Mouse (Mus musculus): ENCODE measurements at regions not wholly inside any gene's neighbourhood (a gene's known extent, or its start where the extent isn't known, plus 50 kb on each side); places are given as distances from the start of the nearest gene placed in this dataset.

DNA sequence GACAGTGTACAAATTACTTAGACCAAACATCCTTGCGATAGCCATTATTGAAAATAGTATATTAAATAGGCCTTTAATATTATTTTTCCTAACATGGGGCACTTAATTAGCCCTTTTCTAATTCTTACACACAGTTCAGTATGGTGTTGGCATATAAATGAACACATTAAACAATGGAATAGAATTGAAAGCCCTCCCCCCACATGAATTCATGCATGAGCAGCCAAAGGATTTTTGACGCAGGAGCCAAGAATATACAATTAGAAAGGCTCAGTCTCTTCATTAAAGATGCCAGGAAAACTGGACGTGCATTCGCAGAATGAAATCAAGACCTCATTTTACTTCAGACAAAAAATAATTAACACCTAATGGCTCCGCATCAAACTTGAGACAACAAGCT, 172.9 kb upstream of the Phactr1 start:
- DNase-seq (ENCODE audit: low read depth, low spot score) = no peak

DNA sequence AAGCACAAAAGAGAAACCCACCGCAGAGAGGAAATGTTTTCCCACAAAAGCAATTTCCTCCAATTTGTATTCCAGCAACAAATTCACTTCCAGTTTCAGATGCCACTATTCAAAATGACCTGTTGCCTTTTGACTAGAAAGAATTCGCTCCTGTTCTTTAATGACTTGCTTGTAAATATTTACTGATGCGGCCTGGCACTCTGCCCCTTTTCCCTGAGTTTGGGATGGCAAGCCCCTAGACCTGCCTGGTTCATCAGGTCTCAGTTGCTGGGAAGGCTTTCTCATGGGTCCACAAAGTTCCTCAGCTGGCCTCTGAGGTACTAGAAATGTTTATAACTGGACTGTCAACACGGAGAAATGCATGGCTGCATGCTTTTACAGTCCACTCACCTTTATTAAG, 161.7 kb upstream of the Phactr1 start:
- DNase-seq (ENCODE audit: low read depth, low spot score) = no peak

DNA sequence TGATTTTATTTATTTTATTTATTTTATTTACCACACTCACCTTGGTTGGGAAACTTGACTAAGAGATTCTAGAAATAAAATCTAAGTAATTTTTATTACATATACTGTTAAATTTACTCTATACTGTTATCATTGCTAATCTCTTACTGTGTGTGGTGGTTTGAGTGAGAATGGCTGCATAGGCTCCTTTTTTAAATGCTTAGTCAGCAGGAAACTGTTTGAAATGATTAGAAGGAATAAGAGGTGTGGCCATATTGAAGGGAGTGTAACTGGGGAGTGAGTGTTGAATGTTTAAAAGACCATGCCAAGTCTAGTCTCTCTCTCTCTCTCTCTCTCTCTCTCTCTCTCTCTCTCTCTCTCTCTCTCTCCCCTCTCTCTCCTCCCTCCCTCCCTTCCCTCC, 157.9 kb upstream of the Phactr1 start:
- no peak for DNase-seq (ENCODE audit: low read depth, low spot score)

DNA sequence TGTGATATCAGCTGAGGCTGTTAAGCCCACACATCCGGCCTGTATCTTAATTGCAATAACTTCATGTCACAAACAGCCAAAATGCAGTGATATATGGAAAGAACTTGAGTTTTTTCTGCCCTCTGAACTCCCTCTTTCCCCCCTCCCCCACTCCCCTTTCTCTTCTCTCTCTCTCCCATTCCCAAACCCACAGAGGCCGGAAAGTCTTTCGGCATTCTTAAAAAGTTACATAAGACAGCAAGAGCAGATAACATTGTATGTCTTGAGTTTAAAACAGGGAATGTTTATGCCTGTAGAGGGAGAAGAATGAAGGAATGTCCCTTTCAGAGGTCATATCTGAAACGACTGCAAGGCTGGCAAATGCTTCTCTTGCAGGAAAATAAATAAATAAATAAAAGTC, 154.3 kb upstream of the Phactr1 start:
- DNase-seq (ENCODE audit: low read depth, low spot score) = no peak

DNA sequence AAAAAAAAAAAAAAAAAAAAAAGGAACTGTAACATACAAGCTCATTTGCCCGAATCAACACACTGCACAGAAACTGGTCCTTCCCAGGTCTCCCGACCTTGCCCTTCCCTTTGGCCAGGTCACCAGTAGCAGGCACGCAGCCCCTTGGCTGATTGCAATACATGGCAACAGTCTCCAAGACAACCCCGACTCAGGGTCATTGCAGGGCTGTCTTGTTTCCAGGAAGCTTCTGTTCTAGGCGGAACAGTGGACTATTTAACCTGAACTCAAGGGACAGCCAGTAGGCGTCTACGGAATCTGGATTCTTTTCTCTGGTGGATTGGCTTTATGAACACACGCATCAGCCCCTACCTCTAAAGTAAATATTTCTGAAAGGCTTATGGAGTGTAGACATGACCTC, 153.5 kb upstream of the Phactr1 start:
- DNase-seq (ENCODE audit: low read depth, low spot score) = no peak

DNA sequence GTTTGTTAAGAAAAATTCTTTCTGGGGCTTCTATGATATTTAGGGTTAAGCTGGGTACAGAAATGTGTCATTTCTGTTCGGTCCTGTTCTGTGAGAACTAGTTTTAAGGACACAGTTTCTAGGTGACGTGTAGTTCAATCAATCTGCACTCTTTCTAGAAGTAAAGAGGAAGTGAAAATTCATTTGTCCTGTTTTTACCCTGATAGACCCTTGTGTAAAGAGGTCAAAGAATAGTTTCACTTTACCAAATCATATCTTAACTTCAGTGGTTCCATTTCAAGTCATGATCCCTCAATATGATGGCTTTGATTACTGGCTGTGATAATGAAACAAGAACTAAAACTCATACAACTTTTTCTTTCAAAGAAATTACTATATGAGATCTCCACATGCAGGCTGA, 152.3 kb upstream of the Phactr1 start:
- DNase-seq (ENCODE audit: low read depth, low spot score) = no peak

- DNase-seq (ENCODE audit: low read depth, low spot score) = no peak
Measured at GRCm38 (mm10) chr13:42536501-42537210, 143.8 kb upstream of the Phactr1 start.

DNA sequence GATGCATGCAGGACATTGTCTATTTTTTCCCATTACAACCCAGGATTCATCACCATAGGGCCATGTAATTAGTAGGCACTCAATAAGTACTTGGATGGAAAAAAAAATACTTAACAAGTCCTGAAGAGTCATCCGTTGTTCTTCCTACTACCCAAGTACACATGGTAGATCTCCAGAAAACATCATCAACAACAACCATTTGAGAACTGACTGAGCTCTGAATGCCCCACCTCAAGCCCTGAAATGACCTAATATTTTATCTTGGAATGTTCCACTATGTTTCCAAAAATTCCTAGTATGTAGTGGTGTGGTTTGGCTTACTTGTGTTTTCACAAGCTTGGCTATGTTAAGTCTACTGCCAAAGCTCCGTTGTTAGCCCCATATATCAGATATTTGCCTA, 142.4 kb upstream of the Phactr1 start:
- DNase-seq (ENCODE audit: low read depth, low spot score) = no peak

- no peak for DNase-seq (ENCODE audit: low read depth, low spot score)
Measured at GRCm38 (mm10) chr13:42544536-42545094, 135.8 kb upstream of the Phactr1 start.

- DNase-seq (ENCODE audit: low read depth, low spot score) = no peak
Measured at GRCm38 (mm10) chr13:42546389-42546788, 134.0 kb upstream of the Phactr1 start.

GRCm38 (mm10) chr13:42546851-42547250, 133.6 kb upstream of the Phactr1 start:
- DNase-seq (ENCODE audit: low read depth, low spot score) = no peak

GRCm38 (mm10) chr13:42549021-42549559, 131.3 kb upstream of the Phactr1 start:
- no peak for DNase-seq (ENCODE audit: low read depth, low spot score)

GRCm38 (mm10) chr13:42554961-42555360, 125.5 kb upstream of the Phactr1 start:
- no peak for DNase-seq (ENCODE audit: low read depth, low spot score)

DNA sequence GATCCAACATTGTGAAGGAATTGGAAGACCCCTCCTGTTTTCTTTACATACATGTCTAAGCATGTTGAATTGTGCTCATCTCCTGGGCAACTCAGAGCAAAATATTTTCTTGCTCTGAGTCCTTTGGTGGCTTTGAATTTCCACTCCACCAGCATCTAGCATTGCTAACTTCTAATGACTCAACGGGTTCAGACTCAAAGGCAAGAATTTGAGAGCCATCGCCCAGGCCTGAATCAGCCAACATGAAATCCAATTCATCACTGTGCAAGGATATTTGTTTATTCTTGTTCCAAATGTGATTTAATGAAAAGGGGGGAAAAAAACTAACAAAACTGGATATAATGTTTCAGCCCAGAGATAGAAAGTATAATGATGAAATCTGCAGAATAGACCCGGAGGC, 121.9 kb upstream of the Phactr1 start:
- no peak for DNase-seq (ENCODE audit: low read depth, low spot score)

DNA sequence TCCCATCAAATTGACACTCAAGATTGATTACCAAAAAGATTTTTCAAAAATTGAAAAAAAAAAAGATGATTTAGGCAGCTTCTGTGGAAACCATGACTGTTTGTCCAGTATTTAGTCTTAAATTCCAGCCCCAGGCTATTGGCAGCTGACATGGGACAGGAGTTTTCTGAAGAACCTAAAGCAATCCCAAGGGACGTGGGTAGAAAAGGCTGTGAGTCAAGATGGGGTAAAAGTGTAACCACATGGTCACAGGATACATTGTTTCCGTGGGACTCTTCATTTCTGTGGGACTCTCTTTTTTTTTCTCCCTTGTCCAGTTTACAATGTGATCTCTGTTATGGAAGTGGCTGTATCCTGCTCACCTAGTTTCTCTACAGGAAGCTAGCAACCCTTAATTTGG, 119.0 kb upstream of the Phactr1 start:
- DNase-seq (ENCODE audit: low read depth, low spot score) = no peak

DNA sequence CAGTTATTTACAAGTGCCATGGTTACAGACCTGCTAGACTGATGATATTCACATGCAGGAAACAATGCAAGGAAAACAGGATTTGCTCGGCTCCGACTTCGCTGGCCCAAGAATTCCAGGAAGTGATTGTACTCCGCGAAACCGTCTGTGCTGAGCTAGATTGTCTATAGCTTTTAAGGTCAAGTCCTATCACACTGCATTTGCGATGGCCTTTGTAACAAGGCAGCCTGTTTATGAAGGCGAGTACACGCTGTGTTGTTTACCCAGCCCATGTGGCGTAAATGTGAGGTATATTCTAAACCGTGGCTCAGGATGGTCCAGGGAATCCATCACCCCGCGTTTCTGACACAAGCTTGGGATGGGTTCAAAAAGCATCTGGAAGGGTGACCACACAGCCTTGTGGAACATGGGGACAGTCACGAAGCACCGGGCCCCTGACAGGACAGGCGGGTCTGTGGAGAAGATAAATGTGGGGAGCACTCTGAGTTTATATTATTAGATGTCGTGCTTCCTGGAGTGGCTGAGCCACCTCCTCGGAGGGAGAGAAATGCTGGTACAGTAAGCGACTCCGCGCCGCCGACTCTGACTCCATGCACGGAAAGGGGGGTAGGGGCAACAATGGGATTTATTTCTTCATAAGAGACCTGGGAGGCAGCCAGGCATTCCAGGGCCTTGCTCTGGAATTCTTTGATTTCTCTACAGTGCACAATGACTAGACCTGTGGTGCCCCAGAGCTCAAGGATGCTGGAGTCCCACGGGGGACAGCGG, 114.9 kb upstream of the Phactr1 start:
- no peak for DNase-seq (ENCODE audit: low read depth, low spot score)

GRCm38 (mm10) chr13:42570600-42571348, 109.6 kb upstream of the Phactr1 start:
- DNase-seq (ENCODE audit: low read depth, low spot score) = no peak

GRCm38 (mm10) chr13:42574189-42574588, 106.2 kb upstream of the Phactr1 start:
- DNase-seq (ENCODE audit: low read depth, low spot score) = no peak

DNA sequence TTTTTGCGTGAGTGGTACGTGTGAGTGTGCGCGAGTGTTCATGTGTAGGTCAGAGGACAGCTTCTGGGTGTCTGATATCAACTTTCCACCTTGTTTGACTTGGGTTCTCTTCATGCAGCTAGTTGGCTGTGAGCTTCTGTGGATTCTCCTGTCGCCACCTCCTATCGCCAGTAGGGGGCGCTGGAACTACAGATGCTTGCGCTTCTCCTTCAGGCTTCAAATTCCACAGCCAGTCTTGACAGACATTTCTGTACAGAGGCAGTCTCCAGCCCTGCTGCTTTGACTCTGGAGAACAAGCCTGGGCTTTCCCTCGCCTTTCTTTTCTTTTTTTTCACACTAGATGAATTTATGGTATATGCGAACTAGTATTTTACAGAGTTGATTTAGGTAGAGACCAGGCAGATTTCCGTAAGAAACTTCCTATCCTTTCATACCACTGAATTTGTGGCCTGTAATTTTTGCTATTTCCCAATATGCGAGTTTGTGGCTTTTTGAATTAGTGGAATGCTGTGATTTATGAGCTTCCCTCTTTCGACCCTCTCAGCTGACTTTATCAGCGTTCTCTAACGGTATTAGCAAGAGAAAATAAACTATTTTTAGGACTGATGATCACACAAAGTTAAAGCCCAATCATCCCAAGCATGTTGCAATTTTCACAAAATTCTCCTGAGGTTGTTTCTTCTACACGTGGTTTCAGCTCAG, 104.5 kb upstream of the Phactr1 start:
- peak; percentile 64 for DNase-seq (ENCODE audit: low read depth, low spot score)

GRCm38 (mm10) chr13:42579471-42579870, 101.0 kb upstream of the Phactr1 start:
- no peak for DNase-seq (ENCODE audit: low read depth, low spot score)

- DNase-seq (ENCODE audit: low read depth, low spot score) = no peak
Measured at GRCm38 (mm10) chr13:42589136-42589535, 91.3 kb upstream of the Phactr1 start.
